Mouse (Mus musculus) frontal cortex, postnatal 25 days (tissue): ENCODE results near the gene Olfr1318.

Experiments
- DNase-seq, 2 experiments: peaks; one replicate each; pipeline ENCODE4 v3.0.0; 2022; ENCODE audit warnings: low spot score in 2 of 2

Olfr1318 gene

DNA sequence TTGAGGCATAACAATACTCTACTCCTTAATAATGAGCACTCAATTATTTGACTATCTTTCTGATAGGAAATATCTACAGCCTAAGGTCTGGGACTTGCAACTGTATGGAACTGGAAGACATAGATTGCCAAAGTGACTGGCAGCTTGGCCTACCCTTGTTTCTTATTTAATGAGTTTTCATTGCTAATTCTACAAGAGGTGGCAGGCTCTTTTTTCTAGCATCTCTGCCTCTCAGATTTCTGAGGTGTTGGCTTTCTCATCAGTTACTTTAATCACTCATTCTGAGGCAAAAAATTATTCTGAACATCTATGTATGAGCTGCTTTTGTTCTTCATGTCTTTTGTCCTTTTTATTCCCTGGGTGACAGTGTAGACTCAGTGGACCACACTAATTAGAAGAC, at the start of gene Olfr1318:
Olfr1318 (plus strand) TSS at position 301 of the 400 bp plus-strand sequence.
- DNase-seq, result no peak

DNA sequence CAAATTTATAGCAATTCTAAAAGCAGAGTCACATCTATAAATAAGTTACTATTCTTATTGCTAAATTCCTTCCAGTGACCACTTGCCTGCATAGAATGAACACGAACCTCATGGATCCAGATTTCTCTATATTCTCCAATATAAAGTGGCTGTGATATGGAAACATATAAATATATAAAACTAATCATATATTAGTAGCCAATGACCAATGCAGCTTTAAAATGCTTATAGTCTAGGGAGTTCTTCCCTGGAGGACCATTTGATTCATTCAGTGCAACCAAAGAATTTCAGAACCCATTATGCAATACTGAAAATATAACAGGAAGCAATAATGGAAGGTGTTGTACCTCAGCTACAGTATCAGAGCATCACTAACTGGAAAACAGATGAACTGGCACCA, 38.7 kb upstream of the Olfr1318 start, which contains the start of gene Olfr1315-ps1:
Olfr1315-ps1 (minus strand) TSS at position 101 of the 400 bp plus-strand sequence.
- no peak for DNase-seq

DNA sequence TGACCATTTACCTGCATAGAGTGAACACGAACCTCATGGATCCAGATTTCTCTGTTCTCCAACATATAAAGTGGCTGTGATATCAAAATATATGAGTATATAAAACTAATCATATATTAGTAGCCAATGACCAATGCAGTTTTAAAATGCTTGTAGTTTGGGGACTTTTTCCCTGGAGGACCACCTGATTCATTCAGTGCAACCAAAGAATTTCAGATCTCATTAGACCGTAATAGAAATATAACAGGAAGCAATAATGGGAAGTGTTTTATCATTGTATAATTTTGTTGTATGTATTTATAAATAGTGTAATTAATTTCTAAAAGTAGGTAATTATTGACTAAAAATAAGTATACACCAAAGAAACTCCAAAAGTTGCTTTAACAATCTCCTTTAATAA, 19.1 kb upstream of the Olfr1318 start, which contains the start of gene Olfr1316:
Olfr1316 (minus strand) TSS at position 101 of the 400 bp plus-strand sequence.
- DNase-seq, result no peak

DNA sequence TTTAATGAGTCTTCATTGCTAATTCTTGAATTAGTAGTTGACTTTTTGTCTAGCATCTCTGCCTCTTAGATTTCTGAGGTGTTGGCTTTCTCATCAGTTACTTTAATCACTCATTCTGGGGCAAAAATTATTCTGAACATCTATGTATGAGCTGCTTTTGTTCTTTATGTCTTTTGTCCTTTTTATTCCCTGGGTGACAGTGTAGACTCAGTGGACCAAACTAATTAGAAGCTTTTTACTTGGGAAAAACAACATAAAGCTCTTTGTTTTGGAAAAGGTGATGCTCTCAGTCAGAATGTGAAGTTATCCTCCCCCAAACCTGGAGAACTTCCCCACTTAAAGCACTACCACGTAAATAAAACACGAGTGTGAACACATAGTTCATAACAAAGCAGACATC, 14.0 kb upstream of the Olfr1318 start, which contains the start of gene Olfr1317:
Olfr1317 (plus strand) TSS at position 301 of the 400 bp plus-strand sequence.
- no peak for DNase-seq

GRCm38 (mm10) chr2:112196859-112197258, 42.9 kb downstream of the Olfr1318 start:
- DNase-seq, result peak in 1 of 2 experiments; percentile 11

- no peak for DNase-seq
These were observed 49.1 kb downstream of the Olfr1318 start for GRCm38 (mm10) chr2:112203056-112203455.
